Mouse (Mus musculus): ENCODE data around the gene Slc10a2.
"Not testable (repeated sequence)": the region's sequence is repeated elsewhere in the genome, so short reads cannot be mapped to it uniquely, and the experiment has no call there.

The Slc10a2 gene

GRCm38 (mm10) chr8:5105186-5105585 lies at the start of gene Slc10a2:
Slc10a2 (minus strand) TSS chr8:5105351.
- no peak for DNase-seq

GRCm38 (mm10) chr8:5129322-5129829 lies 24.2 kb upstream of the Slc10a2 start:
- no peak for DNase-seq

GRCm38 (mm10) chr8:5106855-5107254 lies 1.7 kb upstream of the Slc10a2 start:
- DNase-seq, result no peak

- DNase-seq, result no peak
Measured at GRCm38 (mm10) chr8:5095392-5095791, 9.8 kb downstream of the Slc10a2 start.

- DNase-seq, result not testable (repeated sequence)
Measured at GRCm38 (mm10) chr8:5093991-5094390, 11.2 kb downstream of the Slc10a2 start.

GRCm38 (mm10) chr8:5073654-5074293 lies 31.4 kb downstream of the Slc10a2 start:
- DNase-seq, result no peak

- DNase-seq, result no peak
Measured at GRCm38 (mm10) chr8:5058888-5059287, 46.3 kb downstream of the Slc10a2 start.

GRCm38 (mm10) chr8:5044361-5044900 lies 60.7 kb downstream of the Slc10a2 start:
- not testable (repeated sequence) for DNase-seq

GRCm38 (mm10) chr8:5038811-5039561 lies 66.2 kb downstream of the Slc10a2 start:
- no peak for DNase-seq
